Mouse (Mus musculus): ENCODE results near the gene Atp2c2. TPM values are rescaled to one million over a fixed set of nuclear protein-coding genes. Genes with fewer than 3 reads are reported as not detected.

Gene Atp2c2
- polyA plus RNA-seq, 1 experiment, result 0.28 TPM

DNA sequence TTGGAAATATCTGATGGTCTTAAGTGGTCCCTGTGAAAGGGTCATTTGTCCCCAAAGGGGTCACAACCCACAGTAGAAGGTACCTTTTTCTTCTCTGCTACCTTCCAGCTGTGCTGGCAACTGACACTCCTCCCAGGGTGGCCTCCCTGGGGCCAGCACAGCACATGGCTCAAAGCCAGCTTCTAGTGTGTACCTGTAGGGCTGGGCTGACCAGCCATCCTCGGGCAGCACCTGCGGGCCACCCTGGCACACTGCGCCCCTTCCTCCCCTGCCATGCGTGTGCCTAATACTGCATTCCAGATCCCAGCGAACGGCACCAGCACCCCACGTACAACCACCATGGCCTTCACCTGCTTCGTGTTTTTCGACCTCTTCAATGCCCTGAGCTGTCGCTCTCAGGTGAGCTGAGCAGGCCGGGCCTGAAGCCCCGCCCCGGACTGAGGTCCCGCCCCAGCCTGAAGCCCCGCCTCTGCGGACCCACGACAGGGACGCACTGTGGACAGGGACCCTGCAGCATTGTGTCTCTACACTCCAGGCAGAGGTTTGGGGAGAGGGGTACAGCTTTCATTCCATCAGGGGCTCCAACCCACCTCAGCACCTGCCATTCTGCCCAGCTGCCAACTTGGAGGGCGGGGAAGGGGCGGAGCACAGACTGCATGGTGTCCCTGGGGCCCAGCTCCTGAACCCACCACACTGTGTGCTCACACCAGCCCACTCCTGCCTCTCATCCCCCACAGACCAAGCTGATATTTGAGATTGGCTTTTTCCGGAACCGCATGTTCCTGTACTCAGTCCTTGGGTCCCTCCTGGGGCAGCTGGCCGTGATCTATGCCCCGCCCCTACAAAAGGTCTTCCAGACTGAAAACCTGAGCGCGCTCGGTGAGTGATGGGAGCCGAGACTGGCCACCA, 55.7 kb downstream of the Atp2c2 start:
- no peak for DNase-seq
- TF ChIP-seq POLR2A (IDR thresholded peaks at IDR 0.05; ENCODE audit: borderline replicate concordance, insufficient read depth, low read length) (no peak), CTCF (IDR thresholded peaks at IDR 0.05; ENCODE audit: borderline replicate concordance, insufficient read depth, low read depth, low read length) (no peak)
- Histone ChIP-seq H3K27ac (ENCODE audit: insufficient read depth, low read length) (no peak overlapping the region), H3K4me3 (replicated peaks; ENCODE audit: insufficient read depth, low read depth, low read length) (no peak overlapping the region), H3K27me3 (ENCODE audit: control insufficient read depth, insufficient read depth, low read length) (no peaks in the 10 kb centered on the region), H3K4me1 (ENCODE audit: control insufficient read depth, insufficient read depth, low read length) (peaks cover 7% of the 10 kb centered on the region)
- WGBS, result 25% methylated on average over 28 of the region's 28 CpGs

DNA sequence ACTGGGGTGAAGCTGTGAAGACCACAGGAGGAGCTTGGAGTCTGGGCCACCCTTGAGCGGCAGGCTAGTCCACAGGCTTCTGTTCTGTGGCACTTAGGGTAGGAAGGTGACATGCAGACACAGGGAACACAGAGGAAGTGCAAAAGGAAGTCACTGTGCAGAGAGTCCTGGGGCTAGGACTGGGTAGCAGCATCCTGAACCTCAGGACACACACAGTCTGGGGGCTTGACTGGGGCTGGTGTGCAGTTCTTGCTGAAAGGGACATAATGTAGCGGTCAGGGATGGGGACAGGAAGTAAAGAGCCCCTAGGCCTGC, 56.3 kb downstream of the Atp2c2 start:
- 89% methylated on average over 2 of the region's 2 CpGs for WGBS
- Histone ChIP-seq H3K27ac (ENCODE audit: insufficient read depth, low read length) (no peak overlapping the region), H3K27me3 (ENCODE audit: control insufficient read depth, insufficient read depth, low read length) (no peaks in the 10 kb centered on the region), H3K4me3 (replicated peaks; ENCODE audit: insufficient read depth, low read depth, low read length) (no peak overlapping the region), H3K4me1 (ENCODE audit: control insufficient read depth, insufficient read depth, low read length) (peaks cover 7% of the 10 kb centered on the region)
- TF ChIP-seq POLR2A (IDR thresholded peaks at IDR 0.05; ENCODE audit: borderline replicate concordance, insufficient read depth, low read length) (no peak), CTCF (IDR thresholded peaks at IDR 0.05; ENCODE audit: borderline replicate concordance, insufficient read depth, low read depth, low read length) (no peak)
- no peak for DNase-seq

DNA sequence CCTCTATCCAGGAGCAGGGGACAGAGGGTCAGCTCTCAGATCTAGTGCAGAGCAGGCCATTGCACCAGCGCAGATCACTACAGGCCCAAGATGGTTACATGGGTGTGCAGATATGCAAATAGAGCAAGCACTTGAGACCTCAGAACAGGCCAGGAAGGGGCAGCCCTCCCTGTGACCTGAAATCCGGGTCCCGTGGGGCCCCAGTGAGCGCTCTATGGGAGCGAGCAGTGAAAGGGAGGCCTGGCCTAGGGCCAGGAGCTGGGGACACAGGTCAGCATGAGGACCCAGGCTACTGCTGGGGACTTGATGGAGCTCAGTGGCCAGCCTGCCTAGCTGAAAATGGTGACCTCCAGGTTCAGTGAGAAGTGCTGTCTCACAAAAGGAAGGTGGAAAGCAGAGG, 56.7 kb downstream of the Atp2c2 start:
- no peak for TF ChIP-seq CTCF (IDR thresholded peaks at IDR 0.05; ENCODE audit: borderline replicate concordance, insufficient read depth, low read depth, low read length)
- no peak for TF ChIP-seq POLR2A (IDR thresholded peaks at IDR 0.05; ENCODE audit: borderline replicate concordance, insufficient read depth, low read length)
- no peak overlapping the region for H3K27ac ChIP-seq (ENCODE audit: insufficient read depth, low read length)
- H3K27me3 ChIP-seq (ENCODE audit: control insufficient read depth, insufficient read depth, low read length), result no peaks in the 10 kb centered on the region
- no peak overlapping the region for H3K4me3 ChIP-seq (replicated peaks; ENCODE audit: insufficient read depth, low read depth, low read length)
- 74% methylated on average over 5 of the region's 5 CpGs for WGBS
- no peak for DNase-seq
- peaks cover 7% of the 10 kb centered on the region for H3K4me1 ChIP-seq (ENCODE audit: control insufficient read depth, insufficient read depth, low read length)

DNA sequence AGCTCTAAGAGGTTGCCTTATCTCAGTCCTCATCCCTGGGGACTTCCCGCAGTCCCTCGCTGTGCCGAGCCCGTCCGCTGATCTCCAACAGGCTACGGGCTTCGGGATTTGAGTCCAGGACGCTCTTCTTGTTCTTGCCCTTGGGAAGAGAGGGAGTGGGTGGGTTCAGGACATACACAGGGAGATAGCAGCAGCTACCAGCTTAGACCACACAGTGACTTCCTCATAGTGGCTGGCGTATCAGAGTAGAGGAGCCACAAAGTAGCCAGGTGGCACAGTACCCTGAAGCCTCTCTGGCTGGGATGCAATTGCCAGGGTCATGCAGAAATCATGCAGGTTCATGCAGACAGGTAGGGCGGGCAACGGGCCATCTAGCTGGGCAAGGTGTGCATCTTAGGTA, 61.9 kb downstream of the Atp2c2 start:
- Histone ChIP-seq H3K27me3 (ENCODE audit: control insufficient read depth, insufficient read depth, low read length) (no peaks in the 10 kb centered on the region), H3K4me3 (replicated peaks; ENCODE audit: insufficient read depth, low read depth, low read length) (no peak overlapping the region), H3K4me1 (ENCODE audit: control insufficient read depth, insufficient read depth, low read length) (no peaks in the 10 kb centered on the region), H3K27ac (ENCODE audit: insufficient read depth, low read length) (no peak overlapping the region)
- TF ChIP-seq CTCF (IDR thresholded peaks at IDR 0.05; ENCODE audit: borderline replicate concordance, insufficient read depth, low read depth, low read length) (no peak), POLR2A (IDR thresholded peaks at IDR 0.05; ENCODE audit: borderline replicate concordance, insufficient read depth, low read length) (no peak)
- WGBS, result 93% methylated on average over 11 of the region's 11 CpGs
- no peak for DNase-seq

DNA sequence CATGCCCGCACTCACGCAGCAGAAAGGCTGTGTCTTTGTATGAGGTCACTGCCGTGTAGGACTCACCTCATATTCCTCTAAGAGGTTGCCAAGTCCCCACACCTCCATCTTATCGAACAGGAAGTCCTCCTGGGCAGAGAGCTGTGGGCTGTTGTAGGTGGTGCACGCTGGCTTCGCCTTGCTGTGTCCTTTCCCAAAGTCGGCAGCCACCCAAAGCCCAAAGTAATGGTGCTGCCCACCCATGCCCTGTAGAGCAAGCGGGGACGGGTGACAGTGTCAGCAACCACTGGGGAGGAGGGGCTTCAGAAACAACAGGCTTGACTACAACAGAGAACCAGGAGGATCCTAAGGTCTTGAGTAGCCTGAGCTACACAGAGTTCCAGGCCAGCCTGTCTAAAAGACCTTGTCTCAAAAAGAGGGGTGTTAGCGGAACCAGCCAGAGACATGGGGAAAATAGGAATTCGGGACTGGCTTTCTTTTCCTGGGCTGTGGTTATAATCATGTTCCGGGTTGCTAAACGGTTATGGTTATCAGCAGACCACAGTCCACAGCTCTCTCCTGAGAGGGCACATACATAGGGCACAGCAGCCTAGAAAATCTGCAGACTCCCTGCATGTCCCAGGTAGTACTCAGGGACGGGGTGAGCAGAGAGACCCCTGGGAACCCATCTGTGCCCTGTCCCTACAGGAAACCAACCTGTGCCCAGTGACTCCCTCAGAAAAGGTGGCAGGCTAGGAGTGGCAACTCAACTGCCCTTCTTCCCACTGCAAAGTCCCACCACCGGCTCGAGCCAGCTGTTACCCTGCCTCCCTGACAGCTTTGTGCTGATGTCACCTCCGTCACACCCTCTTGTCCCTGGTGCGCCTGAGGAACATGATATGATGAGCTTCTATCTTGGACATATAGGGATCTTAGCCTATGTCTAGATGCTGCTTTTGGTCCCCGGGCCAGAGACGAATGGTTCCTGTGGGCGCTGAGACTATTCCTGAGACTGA, 62.7 kb downstream of the Atp2c2 start:
- Histone ChIP-seq H3K27me3 (ENCODE audit: control insufficient read depth, insufficient read depth, low read length) (no peaks in the 10 kb centered on the region), H3K4me1 (ENCODE audit: control insufficient read depth, insufficient read depth, low read length) (no peaks in the 10 kb centered on the region), H3K4me3 (replicated peaks; ENCODE audit: insufficient read depth, low read depth, low read length) (no peak overlapping the region), H3K27ac (ENCODE audit: insufficient read depth, low read length) (no peak overlapping the region)
- no peak for DNase-seq
- 90% methylated on average over 21 of the region's 21 CpGs for whole genome bisulfite sequencing
- no peak for TF ChIP-seq POLR2A (IDR thresholded peaks at IDR 0.05; ENCODE audit: borderline replicate concordance, insufficient read depth, low read length)
- TF ChIP-seq CTCF (IDR thresholded peaks at IDR 0.05; ENCODE audit: borderline replicate concordance, insufficient read depth, low read depth, low read length), result no peak

DNA sequence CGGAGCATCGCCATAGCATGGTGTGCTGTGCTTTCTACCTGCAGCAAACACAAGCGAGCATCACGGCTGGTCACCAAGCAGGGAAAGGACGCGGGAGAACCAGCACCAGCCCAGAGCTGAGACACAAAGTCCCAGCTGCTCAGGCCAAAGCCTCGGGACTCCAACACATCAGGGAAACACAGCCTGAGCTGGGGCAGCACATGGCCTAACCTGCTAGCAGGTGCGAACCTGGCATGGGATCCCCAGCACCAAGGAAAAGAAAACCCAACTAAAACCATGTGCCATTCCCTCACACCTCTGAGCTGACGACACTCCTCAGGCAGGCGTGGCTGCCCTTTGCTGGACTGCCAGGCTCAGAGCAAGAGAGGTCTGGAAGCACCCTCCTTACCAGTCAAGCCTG, 65.5 kb downstream of the Atp2c2 start:
- no peaks in the 10 kb centered on the region for H3K27me3 ChIP-seq (ENCODE audit: control insufficient read depth, insufficient read depth, low read length)
- no peaks in the 10 kb centered on the region for H3K4me1 ChIP-seq (ENCODE audit: control insufficient read depth, insufficient read depth, low read length)
- H3K4me3 ChIP-seq (replicated peaks; ENCODE audit: insufficient read depth, low read depth, low read length), result no peak overlapping the region
- no peak for TF ChIP-seq CTCF (IDR thresholded peaks at IDR 0.05; ENCODE audit: borderline replicate concordance, insufficient read depth, low read depth, low read length)
- TF ChIP-seq POLR2A (IDR thresholded peaks at IDR 0.05; ENCODE audit: borderline replicate concordance, insufficient read depth, low read length), result no peak
- no peak for DNase-seq
- no peak overlapping the region for H3K27ac ChIP-seq (ENCODE audit: insufficient read depth, low read length)
- 82% methylated on average over 10 of the region's 10 CpGs for WGBS

DNA sequence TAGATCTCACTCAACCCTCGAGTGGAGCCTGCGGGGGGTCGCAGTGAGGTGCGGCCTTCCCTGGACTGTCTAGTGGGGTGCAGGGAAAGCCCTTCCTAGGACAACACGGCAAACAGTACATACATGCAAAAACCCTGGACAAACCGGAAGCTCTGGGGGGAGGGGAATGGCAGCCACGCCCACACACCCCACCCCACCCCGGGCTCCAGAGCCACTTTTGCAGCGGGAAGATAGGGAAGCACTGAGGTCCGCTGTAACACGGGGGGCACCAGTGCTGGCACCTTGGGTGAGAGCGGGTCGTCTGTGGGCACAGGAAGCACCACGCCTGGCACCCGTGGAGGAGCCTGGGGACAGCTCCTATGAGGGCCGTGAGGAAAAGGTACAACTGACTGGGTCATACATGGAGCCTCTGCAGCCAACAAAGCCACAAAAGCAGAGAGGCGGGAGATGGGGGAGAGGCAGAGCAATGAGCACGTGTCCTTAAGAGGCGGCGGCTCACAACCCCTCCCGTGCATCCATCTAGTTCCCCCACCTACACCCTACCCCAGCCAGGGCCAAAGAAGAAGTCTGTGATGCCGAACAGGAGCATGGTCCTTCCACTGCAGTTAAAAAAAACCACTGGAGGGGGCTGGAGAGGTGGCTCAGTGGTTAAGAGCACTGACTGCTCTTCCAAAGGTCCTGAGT, 66.1 kb downstream of the Atp2c2 start:
- H3K27me3 ChIP-seq (ENCODE audit: control insufficient read depth, insufficient read depth, low read length), result no peaks in the 10 kb centered on the region
- H3K4me1 ChIP-seq (ENCODE audit: control insufficient read depth, insufficient read depth, low read length), result no peaks in the 10 kb centered on the region
- H3K4me3 ChIP-seq (replicated peaks; ENCODE audit: insufficient read depth, low read depth, low read length), result no peak overlapping the region
- WGBS, result 83% methylated on average over 22 of the region's 22 CpGs
- no peak for TF ChIP-seq CTCF (IDR thresholded peaks at IDR 0.05; ENCODE audit: borderline replicate concordance, insufficient read depth, low read depth, low read length)
- no peak for TF ChIP-seq POLR2A (IDR thresholded peaks at IDR 0.05; ENCODE audit: borderline replicate concordance, insufficient read depth, low read length)
- no peak for DNase-seq
- no peak overlapping the region for H3K27ac ChIP-seq (ENCODE audit: insufficient read depth, low read length)
